Mouse (Mus musculus) cerebellum, postnatal 14 days (tissue): ENCODE measurements around the gene Btf3l4.

Experiments used
- DNase-seq, 2 experiments: peaks; one replicate each; pipeline ENCODE4 v3.0.0; 2021; ENCODE audit warnings: mixed read lengths in 2 of 2

Gene Btf3l4

GRCm38 (mm10) chr4:108832916-108833827 lies at the start of gene Btf3l4:
Gene Btf3l4 (minus strand): TSS chr4:108833614.
- DNase-seq, result peak; percentile 93

DNA sequence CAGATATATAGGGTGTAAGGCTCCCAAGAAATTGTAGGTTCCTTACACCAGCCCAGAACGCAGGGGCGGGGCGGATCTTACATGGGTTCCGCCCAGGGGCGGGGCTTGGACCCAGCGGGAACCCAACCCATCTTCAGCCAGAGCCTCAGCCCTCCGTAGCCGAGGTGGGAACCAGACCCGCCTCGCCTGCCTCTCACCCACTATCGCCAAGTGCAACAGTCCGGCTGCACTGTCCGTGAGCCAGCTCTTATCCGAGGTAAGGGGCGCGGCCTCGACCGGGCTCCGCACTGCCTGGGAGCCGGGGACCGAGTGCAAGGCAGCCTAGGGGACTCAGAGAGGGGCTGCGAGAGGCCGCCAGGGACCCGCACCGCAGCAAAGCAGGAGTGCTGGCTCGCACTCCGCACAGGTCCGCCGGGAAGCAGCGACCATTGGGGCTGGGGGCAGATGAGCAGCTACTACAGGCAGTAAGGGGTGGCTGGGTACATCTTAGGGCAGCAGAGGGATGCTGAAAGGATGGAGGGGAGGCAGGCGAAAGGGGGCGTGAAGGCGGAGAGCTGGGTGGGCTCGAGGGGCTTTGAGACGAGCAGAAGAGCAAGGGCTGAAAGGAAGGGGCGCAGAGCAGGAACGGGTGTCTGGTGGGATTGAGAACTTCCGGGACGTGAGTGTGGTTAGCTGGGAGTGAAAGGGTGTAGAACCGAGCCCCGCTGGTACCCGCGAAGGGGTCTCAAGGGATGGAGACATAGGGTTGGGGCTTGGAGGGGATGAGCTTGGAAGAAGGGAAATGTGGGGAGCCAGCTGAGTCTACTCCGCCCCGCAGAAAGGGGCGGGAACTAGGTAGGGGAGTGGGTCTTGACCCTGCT lies 45.8 kb upstream of the Btf3l4 start, which contains the start of gene Rab3b:
TSS of gene Rab3b (plus strand) at position 101 of the 860 bp plus-strand sequence.
- DNase-seq, result peak; percentile 54 to 67

GRCm38 (mm10) chr4:108877901-108878300 lies 44.5 kb upstream of the Btf3l4 start:
- DNase-seq, result no peak

DNA sequence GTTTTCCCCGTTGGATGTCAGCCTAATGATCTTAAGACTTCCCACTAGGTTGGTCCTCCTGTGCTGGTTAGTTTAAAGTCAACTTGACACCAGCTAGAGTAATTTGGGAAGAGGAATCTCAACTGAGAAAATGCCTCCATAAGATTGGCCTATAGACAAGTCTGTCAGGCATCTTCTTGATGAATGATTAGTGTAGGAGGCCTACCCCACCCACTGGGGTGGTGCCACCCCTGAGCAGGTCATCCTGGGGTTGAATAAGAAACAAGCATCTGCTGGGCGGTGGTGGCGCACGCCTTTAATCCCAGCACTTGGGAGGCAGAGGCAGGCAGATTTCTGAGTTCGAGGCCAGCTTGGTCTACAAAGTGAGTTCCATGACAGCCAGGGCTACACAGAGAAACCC lies 40.3 kb upstream of the Btf3l4 start:
- DNase-seq, result no peak

GRCm38 (mm10) chr4:108869730-108870374 lies 36.4 kb upstream of the Btf3l4 start:
- peak; percentile 97 for DNase-seq

DNA sequence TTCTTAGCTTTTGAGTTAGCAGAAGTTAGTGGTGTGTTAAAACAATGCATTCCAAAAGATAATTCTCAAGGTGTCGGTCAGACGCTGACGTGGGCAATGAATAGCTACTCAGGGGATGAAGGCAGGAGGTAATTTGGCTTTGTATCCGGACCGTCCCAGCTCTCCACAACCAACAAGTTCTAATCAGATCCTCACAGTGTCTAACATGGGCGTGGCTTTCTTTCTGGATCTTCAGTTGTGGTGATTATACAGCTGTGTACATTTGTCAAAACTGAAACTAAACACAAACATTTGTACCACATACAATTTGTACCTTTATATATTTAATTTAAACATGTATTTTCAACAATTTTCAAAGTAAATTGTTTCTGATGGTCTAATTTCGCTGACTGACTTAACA lies 33.4 kb upstream of the Btf3l4 start:
- no peak for DNase-seq

DNA sequence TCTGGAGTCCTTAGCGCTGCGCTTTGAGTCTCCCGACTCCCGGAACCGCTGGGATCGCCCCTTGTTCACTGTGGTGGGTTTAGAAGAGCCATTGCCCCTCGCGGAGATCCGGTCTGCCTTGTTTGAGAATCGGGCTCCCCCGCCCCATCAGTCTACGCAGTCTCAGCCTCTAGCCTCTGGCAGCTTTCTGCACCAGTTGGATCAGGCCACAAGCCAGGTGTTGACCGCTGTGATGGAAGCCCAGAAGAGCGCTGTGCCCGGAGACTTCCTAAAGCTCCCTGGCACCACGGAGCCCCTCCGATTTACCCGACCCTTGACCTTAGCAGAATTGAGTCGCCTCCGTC lies 15.1 kb upstream of the Btf3l4 start, which contains the start of gene A730015C16Rik:
TSS of gene A730015C16Rik (minus strand) at position 115 of the 344 bp plus-strand sequence.
- DNase-seq, result peak; percentile 44 to 47

DNA sequence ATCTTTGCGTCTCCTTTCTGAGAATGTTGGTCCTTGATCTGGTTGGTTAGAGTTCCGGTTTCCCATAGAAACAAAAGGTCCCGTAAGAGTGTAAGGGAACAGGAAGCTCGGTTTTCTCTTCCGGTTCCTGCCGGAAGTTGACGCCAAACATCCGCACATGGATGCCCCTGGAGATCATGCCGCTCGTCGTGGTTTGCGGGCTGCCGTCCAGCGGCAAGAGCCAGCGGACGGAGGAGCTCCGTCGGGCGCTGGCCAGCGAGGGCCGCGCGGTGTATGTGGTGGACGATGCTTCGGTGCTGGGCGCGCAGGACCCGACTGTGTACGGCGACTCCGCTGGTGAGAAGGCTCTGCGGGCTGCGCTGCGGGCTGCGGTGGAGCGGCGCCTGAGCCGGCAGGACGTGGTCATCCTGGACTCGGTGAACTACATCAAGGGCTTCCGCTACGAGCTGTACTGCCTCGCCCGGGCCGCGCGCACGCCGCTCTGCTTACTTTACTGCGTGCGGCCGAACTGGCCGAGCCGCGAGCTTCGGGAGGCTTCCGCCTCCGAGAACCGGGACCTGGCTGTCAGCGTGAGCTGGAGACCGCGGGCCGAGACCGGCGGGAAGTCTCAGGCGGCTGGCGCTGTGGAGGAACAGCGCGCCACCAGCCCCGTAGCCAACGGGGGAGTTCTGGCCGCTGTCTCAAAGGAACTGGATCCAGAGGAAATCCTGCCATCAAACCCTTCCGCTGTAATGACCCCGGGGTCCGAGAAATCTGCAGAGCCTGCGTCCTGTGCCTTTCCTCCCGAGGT lies 14.5 kb upstream of the Btf3l4 start, which contains the start of gene Kti12:
TSS of gene Kti12 (plus strand) at position 71 of the 790 bp plus-strand sequence.
- DNase-seq, result peak; percentile 83 to 86

DNA sequence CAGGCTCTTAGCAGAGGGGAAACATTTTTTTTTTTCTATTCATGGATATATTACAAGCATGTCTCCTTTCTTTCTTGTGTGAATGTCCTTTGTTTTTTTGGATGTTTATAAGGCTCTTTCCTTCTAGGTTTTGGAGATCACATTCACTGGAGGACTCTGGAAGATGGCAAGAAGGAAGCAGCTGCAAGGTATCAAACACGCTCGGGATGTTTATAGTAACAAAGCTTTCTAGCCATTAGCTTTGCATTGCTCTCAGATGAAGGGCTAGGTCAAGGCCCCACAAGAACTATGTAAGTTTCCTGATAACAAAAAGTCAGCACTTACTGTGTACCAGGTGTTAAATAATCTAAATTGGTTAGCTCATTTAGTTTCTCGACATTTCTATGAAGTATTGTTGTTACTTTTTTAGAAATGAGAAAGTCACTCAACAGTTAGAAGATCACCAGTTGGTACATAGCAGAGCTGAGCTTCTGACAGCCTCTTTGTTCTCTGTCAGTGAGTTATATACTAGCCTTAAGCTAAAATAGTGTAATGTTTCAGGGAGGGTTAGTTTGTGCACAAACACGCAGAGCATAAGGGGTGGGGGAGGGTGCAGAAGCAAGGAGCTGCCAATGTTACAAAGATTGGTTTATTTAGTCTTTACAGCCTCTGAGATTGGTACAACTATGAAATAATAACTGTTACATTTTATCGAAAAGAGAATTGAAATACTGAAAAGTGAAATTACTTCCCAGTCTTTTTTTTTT lies 12.6 kb upstream of the Btf3l4 start:
- no peak for DNase-seq

DNA sequence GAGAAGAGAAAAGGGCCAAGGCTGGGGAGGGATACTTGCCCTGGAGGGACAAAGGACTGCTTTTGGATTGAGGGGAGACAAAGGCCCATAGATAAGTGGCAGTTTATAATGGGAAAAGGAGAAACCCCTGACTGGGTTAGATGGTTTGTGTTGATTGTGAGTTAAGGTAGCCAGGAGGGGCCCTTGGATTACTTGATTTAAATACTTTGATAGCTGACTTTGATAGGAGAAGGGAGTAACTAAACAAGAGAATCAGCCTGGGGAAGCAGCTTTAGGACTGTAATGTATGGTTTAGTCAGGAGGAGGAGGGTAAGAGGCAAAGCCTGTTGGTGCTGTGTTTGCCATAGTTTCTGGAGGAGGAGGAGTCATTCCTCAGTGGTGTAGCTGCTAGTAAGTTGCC lies 9.9 kb upstream of the Btf3l4 start:
- no peak for DNase-seq

- peak in 1 of 2 experiments; percentile 10 for DNase-seq
Observed at GRCm38 (mm10) chr4:108841920-108842578, 8.6 kb upstream of the Btf3l4 start.

GRCm38 (mm10) chr4:108838031-108838430 lies 4.6 kb upstream of the Btf3l4 start:
- DNase-seq, result no peak

DNA sequence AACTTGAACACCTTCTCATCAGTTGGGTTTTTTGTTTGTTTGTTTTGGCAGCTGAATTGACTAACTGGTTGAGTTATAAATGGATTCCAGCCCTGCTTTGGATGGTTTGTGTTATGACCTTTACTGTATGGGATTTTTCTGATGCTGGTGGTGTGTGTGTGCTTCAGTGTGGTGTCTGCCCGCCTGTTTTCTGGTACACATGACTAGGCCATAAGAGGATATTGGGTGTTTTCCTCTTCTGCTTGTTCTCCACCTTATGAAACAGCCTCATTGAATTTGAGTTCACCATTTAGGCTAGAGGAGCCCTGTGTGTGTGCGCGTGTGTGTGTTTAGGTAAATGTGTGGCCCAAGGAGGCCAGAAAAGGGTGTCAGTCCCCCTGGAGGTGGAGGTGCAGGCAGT lies 2.1 kb upstream of the Btf3l4 start:
- no peak for DNase-seq

DNA sequence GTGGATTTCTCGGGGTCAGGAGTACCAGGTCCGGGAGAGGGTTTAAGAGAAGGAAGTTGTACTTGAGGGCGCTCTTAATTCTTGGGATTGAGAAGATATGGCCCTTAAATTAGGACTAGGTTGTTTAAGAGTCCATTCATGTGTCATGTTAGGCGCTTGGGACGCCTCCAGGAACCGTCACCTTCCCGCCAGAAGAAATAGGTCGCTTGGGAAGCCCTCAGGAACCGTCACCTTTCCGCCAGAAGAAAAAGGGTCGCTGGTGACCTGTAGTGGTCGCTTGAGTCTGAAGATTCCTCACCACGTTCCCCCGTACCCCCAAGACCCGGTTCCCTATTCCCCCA lies 1.5 kb upstream of the Btf3l4 start:
- peak; percentile 34 to 47 for DNase-seq

GRCm38 (mm10) chr4:108834115-108834970 lies 929 bp upstream of the Btf3l4 start, which contains the start of gene Txndc12:
Gene Txndc12 (plus strand): TSS chr4:108834601.
- peak; percentile 85 to 86 for DNase-seq

- DNase-seq, result no peak
Observed at GRCm38 (mm10) chr4:108833828-108834114, 357 bp upstream of the Btf3l4 start.

DNA sequence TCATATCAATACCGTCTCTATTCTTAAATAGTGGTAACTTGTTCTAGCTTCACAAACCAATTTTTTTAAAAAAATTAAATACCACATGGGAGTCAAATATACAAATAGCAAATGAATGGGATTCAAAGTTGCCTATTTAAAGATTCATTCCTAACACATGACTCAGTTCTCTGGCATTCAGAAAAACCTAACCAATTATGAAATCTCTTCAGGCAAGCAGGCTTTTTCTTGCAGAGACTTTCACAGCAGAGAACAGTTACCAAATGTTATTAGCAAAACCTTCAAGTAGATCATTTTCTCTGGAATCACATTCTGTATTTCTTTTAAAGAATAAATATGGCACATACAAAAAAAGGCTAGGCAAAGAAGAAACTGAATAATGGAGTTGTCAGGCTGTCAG lies 2.7 kb downstream of the Btf3l4 start:
- no peak for DNase-seq

GRCm38 (mm10) chr4:108826643-108827042 lies 6.8 kb downstream of the Btf3l4 start:
- DNase-seq, result no peak

DNA sequence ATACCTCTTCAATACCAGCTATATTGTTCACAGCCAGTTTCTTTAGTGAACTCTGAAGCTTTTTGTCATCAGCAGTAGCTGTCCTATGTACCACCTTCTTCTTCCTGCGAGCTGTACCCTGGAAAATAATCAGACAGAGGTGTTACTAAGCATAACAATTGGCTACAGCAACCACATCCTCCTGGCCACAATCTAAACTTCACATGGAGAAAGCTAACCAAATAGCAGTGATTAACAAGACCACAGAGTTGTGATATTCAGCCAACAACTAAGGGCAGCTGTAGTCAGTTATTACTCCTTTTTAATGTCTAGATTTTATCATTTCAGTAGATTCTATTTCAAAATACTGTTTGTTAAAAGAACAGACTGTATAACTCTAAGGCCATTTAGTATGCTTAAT lies 7.3 kb downstream of the Btf3l4 start:
- DNase-seq, result no peak

- DNase-seq, result no peak
Observed at GRCm38 (mm10) chr4:108825677-108826076, 7.7 kb downstream of the Btf3l4 start.
